Mouse (Mus musculus): ENCODE data around the gene Zcchc2. TPM values are rescaled to one million over a fixed set of nuclear protein-coding genes. Genes with fewer than 3 reads are reported as not detected.

The Zcchc2 gene
- polyA plus RNA-seq, 1 experiment from 2014 or later, result 3.4 TPM

GRCm38 (mm10) chr1:105962084-105962818 lies 28.0 kb upstream of the Zcchc2 start:
- WGBS, result 65% methylated on average over 7 of the region's 7 CpGs
- no peak overlapping the region for H3K27ac ChIP-seq (ENCODE audit: low read length)
- H3K9ac ChIP-seq (ENCODE audit: low read depth, low read length), result no peak overlapping the region
- H3K36me3 ChIP-seq (ENCODE audit: control insufficient read depth, insufficient read depth, low read length), result no peaks in the 10 kb centered on the region
- H3K4me3 ChIP-seq (ENCODE audit: low read depth, low read length), result no peak overlapping the region
- no peaks in the 10 kb centered on the region for H3K27me3 ChIP-seq (ENCODE audit: control insufficient read depth, insufficient read depth, low read depth, low read length)
- no peaks in the 10 kb centered on the region for H3K4me1 ChIP-seq (ENCODE audit: control insufficient read depth, insufficient read depth, low read length)
- ATAC-seq, result no peak
- H3K4me2 ChIP-seq (ENCODE audit: low read length), result no peak overlapping the region
- H3K9me3 ChIP-seq (replicated peaks; ENCODE audit: control insufficient read depth, low read length, poor library complexity, severe bottlenecking), result no peaks in the 10 kb centered on the region

- Histone ChIP-seq H3K27me3 (ENCODE audit: control insufficient read depth, insufficient read depth, low read depth, low read length) (no peaks in the 10 kb centered on the region), H3K27ac (ENCODE audit: low read length) (no peak overlapping the region), H3K4me1 (ENCODE audit: control insufficient read depth, insufficient read depth, low read length) (no peaks in the 10 kb centered on the region), H3K9ac (ENCODE audit: low read depth, low read length) (no peak overlapping the region), H3K4me3 (ENCODE audit: low read depth, low read length) (no peak overlapping the region), H3K4me2 (ENCODE audit: low read length) (no peak overlapping the region), H3K36me3 (ENCODE audit: control insufficient read depth, insufficient read depth, low read length) (no peaks in the 10 kb centered on the region), H3K9me3 (replicated peaks; ENCODE audit: control insufficient read depth, low read length, poor library complexity, severe bottlenecking) (no peaks in the 10 kb centered on the region)
- no peak for ATAC-seq
- WGBS, result 94% methylated on average over 9 of the region's 9 CpGs
These were observed 27.4 kb upstream of the Zcchc2 start for GRCm38 (mm10) chr1:105962852-105963251.

GRCm38 (mm10) chr1:105964514-105964913 lies 25.7 kb upstream of the Zcchc2 start:
- Histone ChIP-seq H3K4me1 (ENCODE audit: control insufficient read depth, insufficient read depth, low read length) (no peaks in the 10 kb centered on the region), H3K4me2 (ENCODE audit: low read length) (no peak overlapping the region), H3K27ac (ENCODE audit: low read length) (no peak overlapping the region), H3K4me3 (ENCODE audit: low read depth, low read length) (no peak overlapping the region), H3K36me3 (ENCODE audit: control insufficient read depth, insufficient read depth, low read length) (no peaks in the 10 kb centered on the region), H3K9ac (ENCODE audit: low read depth, low read length) (no peak overlapping the region), H3K9me3 (replicated peaks; ENCODE audit: control insufficient read depth, low read length, poor library complexity, severe bottlenecking) (no peaks in the 10 kb centered on the region), H3K27me3 (ENCODE audit: control insufficient read depth, insufficient read depth, low read depth, low read length) (no peaks in the 10 kb centered on the region)
- ATAC-seq, result no peak
- 70% methylated on average over 4 of the region's 4 CpGs for WGBS

- no peak overlapping the region for H3K9ac ChIP-seq (ENCODE audit: low read depth, low read length)
- 85% methylated on average over 5 of the region's 5 CpGs for WGBS
- no peak overlapping the region for H3K4me2 ChIP-seq (ENCODE audit: low read length)
- H3K27me3 ChIP-seq (ENCODE audit: control insufficient read depth, insufficient read depth, low read depth, low read length), result no peaks in the 10 kb centered on the region
- H3K4me3 ChIP-seq (ENCODE audit: low read depth, low read length), result no peak overlapping the region
- no peaks in the 10 kb centered on the region for H3K36me3 ChIP-seq (ENCODE audit: control insufficient read depth, insufficient read depth, low read length)
- H3K9me3 ChIP-seq (replicated peaks; ENCODE audit: control insufficient read depth, low read length, poor library complexity, severe bottlenecking), result no peaks in the 10 kb centered on the region
- H3K27ac ChIP-seq (ENCODE audit: low read length), result no peak overlapping the region
- ATAC-seq, result no peak
- H3K4me1 ChIP-seq (ENCODE audit: control insufficient read depth, insufficient read depth, low read length), result no peaks in the 10 kb centered on the region
These were observed 25.0 kb upstream of the Zcchc2 start for GRCm38 (mm10) chr1:105965189-105965588.

GRCm38 (mm10) chr1:105971490-105972170 lies 18.6 kb upstream of the Zcchc2 start:
- H3K27me3 ChIP-seq (ENCODE audit: control insufficient read depth, insufficient read depth, low read depth, low read length), result no peaks in the 10 kb centered on the region
- H3K9ac ChIP-seq (ENCODE audit: low read depth, low read length), result no peak overlapping the region
- H3K27ac ChIP-seq (ENCODE audit: low read length), result no peak overlapping the region
- H3K9me3 ChIP-seq (replicated peaks; ENCODE audit: control insufficient read depth, low read length, poor library complexity, severe bottlenecking), result no peaks in the 10 kb centered on the region
- H3K4me1 ChIP-seq (ENCODE audit: control insufficient read depth, insufficient read depth, low read length), result no peaks in the 10 kb centered on the region
- no peak for ATAC-seq
- no peak overlapping the region for H3K4me3 ChIP-seq (ENCODE audit: low read depth, low read length)
- H3K36me3 ChIP-seq (ENCODE audit: control insufficient read depth, insufficient read depth, low read length), result no peaks in the 10 kb centered on the region
- no peak overlapping the region for H3K4me2 ChIP-seq (ENCODE audit: low read length)
- WGBS, result 76% methylated on average over 10 of the region's 10 CpGs

GRCm38 (mm10) chr1:105974023-105974422 lies 16.2 kb upstream of the Zcchc2 start:
- Histone ChIP-seq H3K36me3 (ENCODE audit: control insufficient read depth, insufficient read depth, low read length) (no peaks in the 10 kb centered on the region), H3K27me3 (ENCODE audit: control insufficient read depth, insufficient read depth, low read depth, low read length) (no peaks in the 10 kb centered on the region), H3K27ac (ENCODE audit: low read length) (no peak overlapping the region), H3K9ac (ENCODE audit: low read depth, low read length) (no peak overlapping the region), H3K9me3 (replicated peaks; ENCODE audit: control insufficient read depth, low read length, poor library complexity, severe bottlenecking) (no peaks in the 10 kb centered on the region), H3K4me3 (ENCODE audit: low read depth, low read length) (no peak overlapping the region), H3K4me2 (ENCODE audit: low read length) (no peak overlapping the region), H3K4me1 (ENCODE audit: control insufficient read depth, insufficient read depth, low read length) (no peaks in the 10 kb centered on the region)
- WGBS, result 77% methylated on average over 2 of the region's 2 CpGs
- ATAC-seq, result no peak

GRCm38 (mm10) chr1:105977446-105978094 lies 12.6 kb upstream of the Zcchc2 start:
- ATAC-seq, result no peak
- no peaks in the 10 kb centered on the region for H3K4me1 ChIP-seq (ENCODE audit: control insufficient read depth, insufficient read depth, low read length)
- no peaks in the 10 kb centered on the region for H3K36me3 ChIP-seq (ENCODE audit: control insufficient read depth, insufficient read depth, low read length)
- H3K9ac ChIP-seq (ENCODE audit: low read depth, low read length), result no peak overlapping the region
- no peak overlapping the region for H3K27ac ChIP-seq (ENCODE audit: low read length)
- H3K4me3 ChIP-seq (ENCODE audit: low read depth, low read length), result no peak overlapping the region
- no peaks in the 10 kb centered on the region for H3K9me3 ChIP-seq (replicated peaks; ENCODE audit: control insufficient read depth, low read length, poor library complexity, severe bottlenecking)
- WGBS, result 96% methylated on average over 7 of the region's 7 CpGs
- no peak overlapping the region for H3K4me2 ChIP-seq (ENCODE audit: low read length)
- H3K27me3 ChIP-seq (ENCODE audit: control insufficient read depth, insufficient read depth, low read depth, low read length), result no peaks in the 10 kb centered on the region

- H3K36me3 ChIP-seq (ENCODE audit: control insufficient read depth, insufficient read depth, low read length), result no peaks in the 10 kb centered on the region
- H3K4me3 ChIP-seq (ENCODE audit: low read depth, low read length), result no peak overlapping the region
- H3K4me2 ChIP-seq (ENCODE audit: low read length), result no peak overlapping the region
- no peaks in the 10 kb centered on the region for H3K27me3 ChIP-seq (ENCODE audit: control insufficient read depth, insufficient read depth, low read depth, low read length)
- no peak for ATAC-seq
- 71% methylated on average over 6 of the region's 6 CpGs for WGBS
- H3K27ac ChIP-seq (ENCODE audit: low read length), result no peak overlapping the region
- H3K9me3 ChIP-seq (replicated peaks; ENCODE audit: control insufficient read depth, low read length, poor library complexity, severe bottlenecking), result no peaks in the 10 kb centered on the region
- no peak overlapping the region for H3K9ac ChIP-seq (ENCODE audit: low read depth, low read length)
- H3K4me1 ChIP-seq (ENCODE audit: control insufficient read depth, insufficient read depth, low read length), result no peaks in the 10 kb centered on the region
These were observed 9.2 kb upstream of the Zcchc2 start for GRCm38 (mm10) chr1:105980849-105981610.
